Mouse (Mus musculus): Measurements from ENCODE around the gene Exoc3l2. TPM values are rescaled to one million over a fixed set of nuclear protein-coding genes. Genes with fewer than 3 reads are reported as not detected.

Exoc3l2 gene
- polyA plus RNA-seq, 2 experiments = 0.48 to 1.7 TPM

DNA sequence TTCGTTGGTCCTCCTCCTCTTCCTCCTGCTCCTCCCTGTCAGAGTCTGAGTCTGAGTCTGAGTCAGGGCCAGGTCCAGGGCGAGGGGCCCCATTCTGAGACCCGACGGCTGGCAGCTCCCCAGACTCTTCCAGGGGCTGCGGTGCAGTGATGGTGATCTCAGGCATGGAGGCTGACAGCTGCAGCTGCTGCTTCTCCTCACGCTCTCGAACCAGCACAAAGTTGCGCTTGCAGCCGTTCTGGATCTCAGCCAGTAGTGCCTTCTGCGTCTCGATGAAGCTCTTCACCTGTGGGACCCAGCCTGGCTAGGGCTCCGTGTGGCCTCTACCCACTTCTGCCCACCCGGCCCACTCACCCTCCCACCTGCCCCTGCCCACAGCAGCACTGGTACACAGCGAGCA is 69.1 kb downstream of the Exoc3l2 start:
- Histone ChIP-seq H3K9me3 (ENCODE audit: control insufficient read depth, low read length) (no peaks in the 10 kb centered on the region), H3K4me3 (ENCODE audit: insufficient read depth in 1 of 2, low read depth in 2 of 2, low read length in 2 of 2) (no peak overlapping the region), H3K27ac (no peak overlapping the region), H3K27me3 (ENCODE audit: control insufficient read depth, insufficient read depth, low read length) (no peaks in the 10 kb centered on the region), H3K4me2 (ENCODE audit: low read depth) (no peak overlapping the region), H3K36me3 (replicated peaks; ENCODE audit: control insufficient read depth, insufficient read depth, low read depth) (peaks cover 46% of the 10 kb centered on the region), H3K9ac (replicated peaks) (no peak overlapping the region), H3K4me1 (replicated peaks; ENCODE audit: control insufficient read depth in 2 of 2, insufficient read depth in 2 of 2, low read length in 1 of 2) (no peaks in the 10 kb centered on the region)
- TF ChIP-seq CTCF (IDR thresholded peaks at IDR 0.05; ENCODE audit: low read depth) (no peak), EP300 (IDR thresholded peaks at IDR 0.05; ENCODE audit: low read depth) (no peak)
- DNase-seq (ENCODE audit: low read depth in 3 of 3, low spot score in 3 of 3) (no peak), ATAC-seq (ENCODE audit: insufficient read depth) (no peak)
- WGBS (ENCODE audit: insufficient replicate concordance) = 89% methylated on average over 14 of the region's 14 CpGs

DNA sequence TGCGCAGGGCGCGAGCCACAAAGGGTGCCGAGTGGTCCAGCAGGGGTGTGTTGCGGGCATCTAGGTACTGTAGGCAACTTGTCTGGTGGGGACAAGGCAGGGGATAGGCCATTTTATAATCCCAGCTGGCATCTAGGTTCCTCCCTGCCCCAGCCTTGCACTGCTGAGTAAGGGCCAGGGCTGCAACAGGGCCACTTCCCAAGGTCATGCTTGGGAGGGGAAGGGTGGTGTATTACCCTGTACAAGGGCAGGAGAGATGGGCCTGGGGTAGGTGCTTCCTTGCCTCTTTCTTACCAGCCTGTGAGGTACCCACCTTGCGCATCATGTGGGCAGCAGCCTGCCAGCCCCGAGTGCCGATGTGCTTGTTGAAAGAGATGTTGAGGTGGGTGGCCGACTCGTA is 71.5 kb downstream of the Exoc3l2 start:
- Histone ChIP-seq H3K9me3 (ENCODE audit: control insufficient read depth, low read length) (no peaks in the 10 kb centered on the region), H3K4me3 (ENCODE audit: insufficient read depth in 1 of 2, low read depth in 2 of 2, low read length in 2 of 2) (no peak overlapping the region), H3K36me3 (replicated peaks; ENCODE audit: control insufficient read depth, insufficient read depth, low read depth) (peaks cover 46% of the 10 kb centered on the region), H3K27ac (no peak overlapping the region), H3K27me3 (ENCODE audit: control insufficient read depth, insufficient read depth, low read length) (no peaks in the 10 kb centered on the region), H3K9ac (replicated peaks) (no peak overlapping the region), H3K4me1 (replicated peaks; ENCODE audit: control insufficient read depth in 2 of 2, insufficient read depth in 2 of 2, low read length in 1 of 2) (no peaks in the 10 kb centered on the region), H3K4me2 (ENCODE audit: low read depth) (no peak overlapping the region)
- 92% methylated on average over 10 of the region's 10 CpGs for WGBS (ENCODE audit: insufficient replicate concordance)
- DNase-seq (ENCODE audit: low read depth in 3 of 3, low spot score in 3 of 3) (no peak), ATAC-seq (ENCODE audit: insufficient read depth) (no peak; the same call in 1 of the 2 replicates)
- no peak for TF ChIP-seq EP300 (IDR thresholded peaks at IDR 0.05; ENCODE audit: low read depth)
- TF ChIP-seq CTCF (IDR thresholded peaks at IDR 0.05; ENCODE audit: low read depth) = no peak

DNA sequence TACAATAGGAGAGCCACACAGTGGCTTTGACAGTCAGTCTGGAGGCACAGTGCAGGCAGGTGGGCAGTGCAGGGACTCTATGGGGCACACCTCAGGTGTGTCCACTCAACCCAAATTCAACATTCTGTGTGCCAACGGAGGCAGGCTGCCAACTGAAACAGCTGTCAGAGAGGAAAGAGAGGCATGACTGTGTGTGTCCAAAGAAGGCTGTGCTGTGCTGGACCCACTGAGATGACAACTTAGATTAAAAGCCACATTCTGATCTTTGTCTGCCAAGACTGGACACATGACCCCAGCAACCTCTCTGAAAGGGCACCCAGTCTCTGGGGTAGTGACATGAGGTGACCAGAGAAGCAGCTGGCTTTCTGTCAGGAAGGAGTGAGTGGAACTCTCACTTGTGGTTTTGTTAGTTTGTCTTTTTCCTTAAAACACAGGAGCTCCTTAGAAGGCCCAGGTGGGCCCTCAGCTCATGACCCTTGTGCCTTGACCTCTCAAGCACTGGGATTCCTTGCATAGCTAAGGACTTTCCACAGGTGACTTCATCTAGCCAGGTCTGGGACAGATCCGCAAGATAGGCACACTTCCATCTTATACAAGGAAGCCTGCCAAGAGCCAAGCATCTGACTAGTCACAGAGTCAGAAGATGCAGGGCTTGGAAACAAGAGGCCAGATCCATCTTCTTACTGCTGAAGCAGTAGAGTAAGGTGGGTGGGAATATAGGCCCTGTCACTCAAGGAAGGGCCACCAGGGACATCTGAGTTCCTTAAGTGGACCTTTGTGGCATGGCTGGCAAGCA is 77.8 kb downstream of the Exoc3l2 start:
- TF ChIP-seq CTCF (IDR thresholded peaks at IDR 0.05; ENCODE audit: low read depth) (no peak), EP300 (IDR thresholded peaks at IDR 0.05; ENCODE audit: low read depth) (no peak)
- H3K27ac ChIP-seq = no peak overlapping the region
- DNase-seq (ENCODE audit: low read depth in 3 of 3, low spot score in 3 of 3) (no peak), ATAC-seq (ENCODE audit: insufficient read depth) (no peak)
- no peaks in the 10 kb centered on the region; the same call in none of the 2 replicates for H3K36me3 ChIP-seq (replicated peaks; ENCODE audit: control insufficient read depth, insufficient read depth, low read depth)
- WGBS (ENCODE audit: insufficient replicate concordance) = 88% methylated on average over 2 of the region's 2 CpGs
- no peaks in the 10 kb centered on the region for H3K9me3 ChIP-seq (ENCODE audit: control insufficient read depth, low read length)
- no peak overlapping the region for H3K9ac ChIP-seq (replicated peaks)
- peaks cover 0 to 3% of the 10 kb centered on the region in 2 experiments; a peak in 2 of 4 replicates for H3K4me1 ChIP-seq (replicated peaks; ENCODE audit: control insufficient read depth in 2 of 2, insufficient read depth in 2 of 2, low read length in 1 of 2)
- H3K27me3 ChIP-seq (ENCODE audit: control insufficient read depth, insufficient read depth, low read length) = no peaks in the 10 kb centered on the region
- H3K4me2 ChIP-seq (ENCODE audit: low read depth) = no peak overlapping the region
- no peak overlapping the region for H3K4me3 ChIP-seq (ENCODE audit: insufficient read depth in 1 of 2, low read depth in 2 of 2, low read length in 2 of 2)

DNA sequence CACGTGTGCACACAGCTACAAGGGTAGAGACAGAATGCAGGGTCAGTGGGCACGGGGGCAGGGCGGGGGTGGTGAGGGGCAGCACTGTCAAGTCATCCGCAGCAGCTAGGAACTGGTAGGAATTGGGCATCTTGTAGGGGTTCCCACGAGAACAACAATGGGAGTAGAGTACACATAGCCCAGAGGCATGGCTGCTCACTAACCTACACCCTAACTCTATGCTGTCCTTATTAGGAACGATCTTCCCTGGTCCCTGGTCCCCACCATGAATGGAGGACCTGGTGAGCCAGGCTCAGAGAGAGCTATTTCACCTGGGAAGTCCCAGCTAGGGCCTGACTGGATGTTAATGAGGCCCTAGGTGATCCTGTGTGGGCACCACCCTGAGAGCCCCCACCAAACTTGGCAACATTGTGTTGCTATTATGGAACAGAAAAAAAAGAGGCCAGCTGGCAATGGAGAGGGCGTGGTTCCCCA is 78.6 kb downstream of the Exoc3l2 start:
- no peak for TF ChIP-seq CTCF (IDR thresholded peaks at IDR 0.05; ENCODE audit: low read depth)
- no peak for TF ChIP-seq EP300 (IDR thresholded peaks at IDR 0.05; ENCODE audit: low read depth)
- no peaks in the 10 kb centered on the region; the same call in none of the 2 replicates for H3K36me3 ChIP-seq (replicated peaks; ENCODE audit: control insufficient read depth, insufficient read depth, low read depth)
- ATAC-seq (ENCODE audit: insufficient read depth) = no peak
- no peaks in the 10 kb centered on the region for H3K9me3 ChIP-seq (ENCODE audit: control insufficient read depth, low read length)
- no peaks in the 10 kb centered on the region for H3K27me3 ChIP-seq (ENCODE audit: control insufficient read depth, insufficient read depth, low read length)
- no peak for DNase-seq (ENCODE audit: low read depth in 3 of 3, low spot score in 3 of 3)
- peaks cover 0 to 8% of the 10 kb centered on the region in 2 experiments for H3K4me1 ChIP-seq (replicated peaks; ENCODE audit: control insufficient read depth in 2 of 2, insufficient read depth in 2 of 2, low read length in 1 of 2)
- H3K27ac ChIP-seq = no peak overlapping the region
- H3K9ac ChIP-seq (replicated peaks) = no peak overlapping the region
- H3K4me3 ChIP-seq (ENCODE audit: insufficient read depth in 1 of 2, low read depth in 2 of 2, low read length in 2 of 2) = no peak overlapping the region
- WGBS (ENCODE audit: insufficient replicate concordance) = 76% methylated on average over 7 of the region's 7 CpGs
- no peak overlapping the region for H3K4me2 ChIP-seq (ENCODE audit: low read depth)

DNA sequence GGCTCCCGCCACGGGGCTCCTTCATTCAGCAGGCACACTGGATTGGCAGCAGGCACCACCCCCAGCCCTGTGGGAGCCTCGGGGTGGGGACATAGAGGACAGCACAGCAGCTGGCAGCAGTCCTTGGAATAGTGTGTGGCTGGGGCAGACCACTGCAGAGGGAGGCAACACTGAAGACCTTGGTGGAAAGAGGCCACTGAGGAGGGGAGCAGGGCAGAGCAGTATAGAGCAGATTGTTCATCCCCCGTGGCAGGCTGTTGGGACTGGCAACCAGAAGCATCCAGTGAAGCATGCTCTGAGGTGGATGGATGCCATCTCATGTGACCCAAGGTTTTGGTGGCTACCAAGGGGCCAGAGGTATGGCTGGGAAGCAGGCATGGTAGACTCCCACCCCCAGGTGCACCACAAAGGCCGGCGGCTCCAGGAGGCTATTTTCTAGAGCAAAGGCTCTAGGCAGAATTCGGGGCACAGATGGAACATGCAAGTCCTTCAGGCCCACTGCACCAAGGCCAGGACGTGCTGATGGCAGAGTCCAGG is 79.1 kb downstream of the Exoc3l2 start:
- no peak for ATAC-seq (ENCODE audit: insufficient read depth)
- Histone ChIP-seq H3K4me2 (ENCODE audit: low read depth) (no peak overlapping the region), H3K27me3 (ENCODE audit: control insufficient read depth, insufficient read depth, low read length) (no peaks in the 10 kb centered on the region), H3K36me3 (replicated peaks; ENCODE audit: control insufficient read depth, insufficient read depth, low read depth) (no peaks in the 10 kb centered on the region; the same call in none of the 2 replicates), H3K9ac (replicated peaks) (no peak overlapping the region), H3K4me3 (ENCODE audit: insufficient read depth in 1 of 2, low read depth in 2 of 2, low read length in 2 of 2) (no peak overlapping the region), H3K27ac (no peak overlapping the region), H3K4me1 (replicated peaks; ENCODE audit: control insufficient read depth in 2 of 2, insufficient read depth in 2 of 2, low read length in 1 of 2) (peaks cover 0 to 9% of the 10 kb centered on the region in 2 experiments), H3K9me3 (ENCODE audit: control insufficient read depth, low read length) (no peaks in the 10 kb centered on the region)
- DNase-seq (ENCODE audit: low read depth in 3 of 3, low spot score in 3 of 3) = no peak
- 61% methylated on average over 8 of the region's 8 CpGs for WGBS (ENCODE audit: insufficient replicate concordance)
- TF ChIP-seq CTCF (IDR thresholded peaks at IDR 0.05; ENCODE audit: low read depth) = no peak
- TF ChIP-seq EP300 (IDR thresholded peaks at IDR 0.05; ENCODE audit: low read depth) = no peak

Data from liver, embryonic 14.5 days (tissue).